Mouse (Mus musculus): ENCODE measurements around the gene Acpp. TPM values are rescaled to one million over a fixed set of nuclear protein-coding genes. Genes with fewer than 3 reads are reported as not detected.
"Not testable (repeated sequence)": the region's sequence is repeated elsewhere in the genome, so short reads cannot be mapped to it uniquely, and the experiment has no call there.

Acpp gene
- polyA plus RNA-seq (2015; fragmentation: Nextera tagmentation; extraction: Ambion mirVana), result 0.10 and 1.1 TPM in 2 replicates

DNA sequence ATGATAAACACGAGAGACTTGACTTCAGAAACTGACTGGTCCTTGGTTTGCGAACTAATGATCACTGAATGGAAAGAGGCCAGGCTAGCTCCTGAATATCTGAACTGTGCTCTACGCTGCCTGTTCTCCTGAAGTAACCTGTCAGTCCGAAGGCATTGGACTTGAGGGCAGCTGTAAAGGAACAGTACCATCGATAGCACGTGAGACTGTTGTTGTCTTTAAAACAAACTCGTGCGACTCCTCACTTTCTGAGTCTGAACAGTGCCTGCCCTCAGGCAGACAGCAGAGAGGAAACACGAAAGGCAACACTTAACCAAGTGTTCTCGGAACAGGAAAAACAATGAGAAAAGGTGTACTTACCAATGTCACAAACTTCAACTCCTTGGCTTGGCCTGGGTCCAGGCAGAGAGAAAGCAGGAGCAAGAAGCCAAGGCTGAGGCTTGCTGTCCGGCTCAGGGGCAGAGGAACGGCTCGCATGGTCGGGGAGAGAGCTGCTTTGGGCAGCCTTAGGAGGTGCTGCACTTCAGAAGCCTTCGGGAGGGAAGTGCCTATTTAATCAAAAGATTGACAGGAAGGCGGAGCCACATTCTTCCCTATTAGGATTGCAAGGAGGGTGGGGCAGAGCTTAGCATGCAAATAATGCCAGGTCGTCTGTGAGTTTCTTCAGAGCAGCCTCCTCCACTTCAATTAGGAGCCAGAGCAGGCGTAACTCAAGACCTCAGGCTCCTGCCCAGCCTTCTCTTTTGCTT is at the start of gene Acpp:
Gene Acpp, minus strand, starts transcription at position 566 of the 749 bp plus-strand sequence.
- peak within 1 kb of the TSS; percentile 29; the same call in 1 of the 2 replicates for H3K9ac ChIP-seq
- no peaks in the 10 kb centered on the region for H3K27me3 ChIP-seq
- ATAC-seq (replicated peaks; ENCODE audit: insufficient number of reproducible peaks, insufficient read depth, low FRiP score, low read depth), result no peak
- H3K4me3 ChIP-seq, result peak within 1 kb of the TSS; percentile 37
- H3K36me3 ChIP-seq, result no peaks in the 10 kb centered on the region
- peak within 1 kb of the TSS; percentile 63 for H3K4me2 ChIP-seq
- WGBS, result 18% methylated on average over 18 of the region's 18 CpGs
- 0 out of 2 replicates have a peak, but pooled peaks cover 3% of the 10 kb centered on the region for H3K4me1 ChIP-seq (replicated peaks)
- no peaks in the 10 kb centered on the region for H3K9me3 ChIP-seq (replicated peaks)
- no peak within 1 kb of the TSS for H3K27ac ChIP-seq

DNA sequence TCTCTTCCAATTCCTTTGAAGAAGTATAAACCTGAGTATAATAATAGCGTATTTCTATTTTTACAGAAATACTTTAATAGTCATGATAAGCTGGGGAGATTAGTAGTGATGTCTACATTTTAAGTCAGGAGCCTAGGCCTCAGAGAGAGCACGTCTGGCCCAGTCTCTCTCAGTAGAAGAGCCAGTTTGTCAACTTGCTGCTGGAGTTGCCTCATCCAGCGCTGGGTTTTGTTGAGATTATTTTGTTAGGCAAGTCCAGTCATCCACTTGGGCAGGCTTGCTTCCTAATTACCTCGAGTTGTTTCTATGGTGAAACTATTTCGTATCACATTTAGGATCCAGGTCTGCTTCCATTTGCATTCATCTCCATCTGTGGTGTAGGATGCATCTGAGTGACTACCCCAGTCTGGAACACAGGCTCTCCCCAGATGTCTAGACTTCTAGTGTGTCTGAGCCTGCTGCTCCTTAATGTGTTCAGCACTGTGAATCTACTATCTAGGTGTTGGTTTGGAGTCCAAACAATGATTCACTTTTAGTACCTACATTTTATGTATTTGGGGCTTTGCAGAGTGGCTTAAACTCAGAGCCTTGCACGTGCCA is 45.1 kb upstream of the Acpp start:
- WGBS, result 78% methylated on average over 6 of the region's 6 CpGs
- Histone ChIP-seq H3K36me3 (no peaks in the 10 kb centered on the region), H3K27ac (no peak overlapping the region), H3K4me2 (no peak overlapping the region), H3K27me3 (no peaks in the 10 kb centered on the region), H3K4me3 (no peak overlapping the region), H3K9ac (no peak overlapping the region), H3K9me3 (replicated peaks) (no peaks in the 10 kb centered on the region), H3K4me1 (replicated peaks) (no peaks in the 10 kb centered on the region)
- ATAC-seq (replicated peaks; ENCODE audit: insufficient number of reproducible peaks, insufficient read depth, low FRiP score, low read depth), result no peak

DNA sequence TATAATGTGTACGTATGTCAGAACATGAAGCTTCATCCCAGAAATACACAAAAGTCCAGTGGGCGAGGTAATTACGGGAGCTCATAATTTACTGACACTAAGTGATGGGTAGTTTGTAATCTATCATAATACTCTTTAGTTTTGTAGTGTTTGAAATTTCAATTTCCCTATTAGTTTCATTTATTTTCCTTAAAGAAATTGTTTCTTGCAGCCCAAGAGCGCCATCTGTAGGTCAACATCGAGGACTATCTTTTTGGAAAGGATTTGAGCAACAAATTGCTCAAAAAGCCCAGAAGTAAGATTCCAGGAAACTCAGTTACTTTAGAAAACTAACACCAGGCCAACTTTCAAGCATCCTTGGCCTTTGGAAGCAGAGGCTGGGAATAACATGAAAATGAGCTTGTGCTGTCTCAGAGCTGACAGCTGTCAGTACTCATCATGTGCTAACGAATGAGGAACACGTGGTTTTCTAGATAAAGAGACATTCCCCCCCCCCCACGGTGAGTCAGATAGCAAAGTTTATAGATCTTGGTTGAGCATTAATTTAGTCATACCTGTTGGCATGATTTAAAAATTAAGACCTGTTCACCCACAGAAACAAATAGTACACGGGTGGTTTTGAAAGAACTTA is 42.1 kb upstream of the Acpp start:
- H3K4me1 ChIP-seq (replicated peaks), result no peaks in the 10 kb centered on the region
- H3K27ac ChIP-seq, result no peak overlapping the region
- 55% methylated on average over 9 of the region's 9 CpGs for WGBS
- no peak overlapping the region for H3K4me2 ChIP-seq
- H3K9ac ChIP-seq, result no peak overlapping the region
- no peaks in the 10 kb centered on the region for H3K9me3 ChIP-seq (replicated peaks)
- no peaks in the 10 kb centered on the region for H3K36me3 ChIP-seq
- ATAC-seq (replicated peaks; ENCODE audit: insufficient number of reproducible peaks, insufficient read depth, low FRiP score, low read depth), result no peak
- no peak overlapping the region for H3K4me3 ChIP-seq
- no peaks in the 10 kb centered on the region for H3K27me3 ChIP-seq

- Histone ChIP-seq H3K4me1 (replicated peaks) (no peaks in the 10 kb centered on the region), H3K4me3 (no peak overlapping the region), H3K36me3 (no peaks in the 10 kb centered on the region), H3K9me3 (replicated peaks) (no peaks in the 10 kb centered on the region), H3K27me3 (no peaks in the 10 kb centered on the region), H3K4me2 (no peak overlapping the region), H3K9ac (no peak overlapping the region), H3K27ac (no peak overlapping the region)
- 35% methylated on average over 3 of the region's 3 CpGs for WGBS
- ATAC-seq (replicated peaks; ENCODE audit: insufficient number of reproducible peaks, insufficient read depth, low FRiP score, low read depth), result no peak
These were observed 38.0 kb upstream of the Acpp start for GRCm38 (mm10) chr9:104375573-104375972.

DNA sequence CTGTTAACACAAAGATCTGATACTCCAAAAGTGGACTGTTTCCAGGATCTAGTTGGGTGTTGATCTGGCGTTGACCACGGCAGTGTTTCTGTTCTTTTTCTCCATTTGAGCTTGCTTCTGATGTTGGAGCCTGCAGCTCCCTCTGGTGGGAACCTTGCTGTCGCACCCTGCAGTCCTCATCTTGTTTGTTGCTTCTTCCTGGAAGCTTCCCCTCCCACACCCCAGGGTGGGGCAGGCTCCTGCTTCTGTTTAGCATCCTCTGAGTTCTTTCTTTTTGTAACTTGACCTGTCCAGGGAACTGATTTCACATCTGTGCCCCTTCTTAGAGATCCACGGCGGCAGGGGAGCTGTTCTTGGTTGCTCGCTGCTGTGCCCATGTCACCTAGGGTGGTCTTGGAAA is 35.7 kb upstream of the Acpp start:
- Histone ChIP-seq H3K4me3 (no peak overlapping the region), H3K27me3 (no peaks in the 10 kb centered on the region), H3K36me3 (no peaks in the 10 kb centered on the region), H3K27ac (no peak overlapping the region), H3K9ac (no peak overlapping the region), H3K4me1 (replicated peaks) (no peaks in the 10 kb centered on the region), H3K4me2 (no peak overlapping the region), H3K9me3 (replicated peaks) (no peaks in the 10 kb centered on the region)
- 15% methylated on average over 6 of the region's 6 CpGs for WGBS
- no peak for ATAC-seq (replicated peaks; ENCODE audit: insufficient number of reproducible peaks, insufficient read depth, low FRiP score, low read depth)

DNA sequence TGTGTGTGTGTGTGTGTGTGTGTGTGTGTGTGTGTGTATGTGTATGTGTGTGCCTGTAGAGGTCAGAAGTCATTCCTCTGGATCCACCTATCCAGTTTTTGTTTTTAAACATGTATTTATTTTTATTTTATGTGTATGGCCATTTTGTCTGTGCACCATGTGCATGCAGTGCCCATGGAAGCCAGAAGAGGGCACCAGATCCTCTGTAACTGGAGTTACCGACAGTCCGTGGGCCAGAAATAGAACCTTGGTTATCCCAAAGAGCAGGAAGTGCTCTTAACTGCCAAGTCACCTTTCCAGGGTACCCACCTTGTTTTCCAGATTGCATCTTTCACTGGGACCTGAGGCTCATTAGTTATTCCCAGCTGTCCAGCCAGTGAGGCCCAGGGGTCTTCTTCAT is 29.4 kb upstream of the Acpp start:
- WGBS, result 69% methylated on average over 2 of the region's 2 CpGs
- ATAC-seq (replicated peaks; ENCODE audit: insufficient number of reproducible peaks, insufficient read depth, low FRiP score, low read depth), result no peak

GRCm38 (mm10) chr9:104361951-104362350 is 24.4 kb upstream of the Acpp start:
- H3K4me3 ChIP-seq; H3K9ac ChIP-seq; H3K9me3 ChIP-seq (replicated peaks); H3K27ac ChIP-seq; H3K36me3 ChIP-seq; H3K4me1 ChIP-seq (replicated peaks); H3K4me2 ChIP-seq; H3K27me3 ChIP-seq; ATAC-seq (replicated peaks; ENCODE audit: insufficient number of reproducible peaks, insufficient read depth, low FRiP score, low read depth): not testable (repeated sequence)
- 71% methylated on average over 1 of the region's 1 CpGs for WGBS

More for the DNA sequence above, 29.4 kb upstream of the Acpp start:
- no peaks in the 10 kb centered on the region for H3K36me3 ChIP-seq
- H3K27ac ChIP-seq, result no peak overlapping the region
- H3K9ac ChIP-seq, result no peak overlapping the region
- H3K4me1 ChIP-seq (replicated peaks), result no peaks in the 10 kb centered on the region
- no peak overlapping the region for H3K4me2 ChIP-seq
- H3K4me3 ChIP-seq, result no peak overlapping the region
- 0 out of 2 replicates have a peak, but pooled peaks cover 5% of the 10 kb centered on the region for H3K9me3 ChIP-seq (replicated peaks)
- no peaks in the 10 kb centered on the region for H3K27me3 ChIP-seq

- H3K36me3 ChIP-seq, result no peaks in the 10 kb centered on the region
- H3K27ac ChIP-seq, result no peak overlapping the region
- H3K4me2 ChIP-seq, result no peak overlapping the region
- 73% methylated on average over 17 of the region's 17 CpGs for WGBS
- ATAC-seq (replicated peaks; ENCODE audit: insufficient number of reproducible peaks, insufficient read depth, low FRiP score, low read depth), result no peak
- H3K9ac ChIP-seq, result no peak overlapping the region
- no peak overlapping the region for H3K4me3 ChIP-seq
- no peaks in the 10 kb centered on the region for H3K27me3 ChIP-seq
- H3K9me3 ChIP-seq (replicated peaks), result 0 out of 2 replicates have a peak, but pooled peaks cover 5% of the 10 kb centered on the region
- H3K4me1 ChIP-seq (replicated peaks), result no peaks in the 10 kb centered on the region
These were observed 23.7 kb upstream of the Acpp start for GRCm38 (mm10) chr9:104361073-104361891.

- Histone ChIP-seq H3K27ac (no peak overlapping the region), H3K9me3 (replicated peaks) (0 out of 2 replicates have a peak, but pooled peaks cover 5% of the 10 kb centered on the region), H3K4me3 (no peak overlapping the region), H3K4me1 (replicated peaks) (no peaks in the 10 kb centered on the region), H3K36me3 (no peaks in the 10 kb centered on the region), H3K27me3 (no peaks in the 10 kb centered on the region), H3K4me2 (no peak overlapping the region), H3K9ac (no peak overlapping the region)
- 87% methylated on average over 4 of the region's 4 CpGs for WGBS
- no peak for ATAC-seq (replicated peaks; ENCODE audit: insufficient number of reproducible peaks, insufficient read depth, low FRiP score, low read depth)
These were observed 22.8 kb upstream of the Acpp start for GRCm38 (mm10) chr9:104360389-104360788.

DNA sequence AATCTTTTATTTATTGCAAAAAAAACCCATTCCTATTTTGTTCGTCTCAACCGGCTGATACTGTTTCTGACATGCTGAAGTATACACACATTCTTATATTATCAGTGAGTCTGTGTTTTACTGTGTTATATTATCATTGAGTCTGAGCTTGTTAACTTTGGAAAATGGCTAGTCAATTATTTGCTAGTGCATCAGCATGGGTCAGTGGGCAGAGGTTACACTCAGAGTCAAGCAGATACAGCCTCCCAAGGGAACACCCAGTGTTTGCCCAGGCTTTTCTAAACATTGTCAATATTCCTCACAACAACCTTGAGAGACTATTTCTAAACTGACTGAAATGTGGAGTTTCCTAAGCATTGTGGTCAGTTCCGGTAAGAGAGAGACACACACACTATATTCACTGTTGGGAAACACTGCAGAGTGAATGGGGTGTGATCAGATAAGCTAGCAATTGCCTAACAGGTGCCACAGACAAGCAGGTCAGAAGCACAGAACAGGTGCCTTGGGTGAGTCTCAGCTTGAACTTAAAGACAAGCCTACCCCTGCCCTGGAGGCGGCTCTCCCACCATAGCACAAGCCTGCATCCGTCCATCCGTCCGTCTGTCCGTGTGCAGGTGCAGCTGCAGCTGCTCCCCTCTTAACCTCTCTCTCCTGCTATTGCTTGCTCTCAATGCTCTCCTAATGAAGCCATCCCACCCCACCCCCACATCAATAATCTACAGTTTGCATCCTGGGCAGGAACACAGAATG is 18.1 kb upstream of the Acpp start:
- Histone ChIP-seq H3K27ac (no peak overlapping the region), H3K4me1 (replicated peaks) (no peaks in the 10 kb centered on the region), H3K4me2 (no peak overlapping the region), H3K4me3 (no peak overlapping the region), H3K27me3 (no peaks in the 10 kb centered on the region), H3K9me3 (replicated peaks) (no peaks in the 10 kb centered on the region), H3K9ac (no peak overlapping the region), H3K36me3 (no peaks in the 10 kb centered on the region)
- 82% methylated on average over 8 of the region's 8 CpGs for WGBS
- no peak for ATAC-seq (replicated peaks; ENCODE audit: insufficient number of reproducible peaks, insufficient read depth, low FRiP score, low read depth)
